Mouse (Mus musculus) liver, embryonic 14.5 days (tissue): ENCODE data around the gene Armc2.

ENCODE experiments used
- CTCF ChIP-seq: IDR thresholded peaks from 2 replicates; pipeline ENCODE4 v1.5.1; 2016; ENCODE audit warnings: antibody characterized with exemption, low read depth, control low read depth
- EP300 ChIP-seq: IDR thresholded peaks from 2 replicates; pipeline ENCODE4 v1.6.1; 2016; ENCODE audit warnings: antibody characterized with exemption, low read depth

DNA sequence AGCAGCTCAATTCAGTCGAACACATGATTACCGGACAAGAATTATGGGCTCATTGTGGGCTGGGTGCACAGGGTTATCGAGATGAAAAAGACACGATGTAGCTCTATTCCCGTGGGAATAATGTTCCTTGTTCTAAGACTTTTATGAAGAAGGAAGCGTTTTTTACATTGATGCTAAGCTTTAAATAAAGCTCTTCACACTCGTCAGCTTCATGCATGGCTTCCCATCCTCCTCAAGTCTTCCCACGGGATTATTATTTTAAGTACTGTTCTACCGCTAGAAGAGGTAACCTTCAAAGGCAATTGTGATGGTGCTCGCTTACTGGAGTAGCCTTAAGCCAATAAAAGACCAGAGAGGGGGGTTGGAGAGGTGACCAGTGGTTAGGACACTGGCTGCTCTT is 26.3 kb upstream of the Armc2 start:
- TF ChIP-seq CTCF (no peak), EP300 (no peak)
